Mouse (Mus musculus) kidney, postnatal 0 days (tissue): ENCODE results near the gene Ppp1r3d. TPM values are rescaled to one million over a fixed set of nuclear protein-coding genes. Genes with fewer than 3 reads are reported as not detected.

Source experiments
- ATAC-seq: fragments of 200-750 bp; cut with Nextera tagmentation; replicated peaks from 2 replicates; pipeline ENCODE4 v1.8.0; 2017; ENCODE audit warnings: low read depth, moderate number of reproducible peaks, moderate TSS enrichment, moderate library complexity; ENCODE audit not compliant: low FRiP score
- DNase-seq: peaks from one replicate; pipeline ENCODE4 v3.0.0-alpha.2; 2016; ENCODE audit warnings: low spot score
- H3K27ac ChIP-seq: fragments of 300-500 bp; sonication (generic); 2 replicates; pipeline ENCODE4 v1.5.1; 2014; ENCODE audit warnings: mild to moderate bottlenecking
- H3K27me3 ChIP-seq: fragments of 300-500 bp; sonication (generic); 2 replicates; pipeline ENCODE4 v1.6.1; 2014; ENCODE audit warnings: low read length, mixed read lengths; ENCODE audit not compliant: insufficient read depth
- H3K36me3 ChIP-seq: fragments of 300-500 bp; sonication (generic); 2 replicates; pipeline ENCODE4 v1.6.1; 2014; ENCODE audit warnings: low read length, mixed read lengths; ENCODE audit not compliant: insufficient read depth
- H3K4me1 ChIP-seq: fragments of 300-500 bp; sonication (generic); replicated peaks from 2 replicates; pipeline ENCODE4 v1.6.1; 2014; ENCODE audit warnings: antibody characterized with exemption, low read length, mixed read lengths; ENCODE audit not compliant: insufficient read depth
- H3K4me2 ChIP-seq: fragments of 300-500 bp; sonication (generic); 2 replicates; pipeline ENCODE4 v1.6.1; 2014; ENCODE audit warnings: mild to moderate bottlenecking, low read length, moderate library complexity, mixed read lengths
- H3K4me3 ChIP-seq: fragments of 300-500 bp; sonication (generic); replicated peaks from 2 replicates; pipeline ENCODE4 v1.5.1; 2014; ENCODE audit warnings: low read depth, low read length
- H3K9ac ChIP-seq: fragments of 300-500 bp; sonication (generic); 2 replicates; pipeline ENCODE4 v1.6.1; 2014; ENCODE audit warnings: low read depth, low read length
- H3K9me3 ChIP-seq: fragments of 300-500 bp; sonication (generic); replicated peaks from 2 replicates; pipeline ENCODE4 v1.6.1; 2016; ENCODE audit warnings: low read length, inconsistent platforms, mixed read lengths
- CTCF ChIP-seq: IDR thresholded peaks from 2 replicates; pipeline ENCODE4 v1.5.1; 2016; ENCODE audit warnings: antibody characterized with exemption, low read depth, mild to moderate bottlenecking, moderate library complexity
- WGBS: fragments of 180-500 bp; shearing (Covaris S2); extraction: QIAGEN DNeasy Blood & Tissue Kit; methylation state at CpG from one replicate; pipeline ENCODE4 v1.1.7; 2014; 5-methylcytosine and 5-hydroxymethylcytosine counted together
- polyA plus RNA-seq: library from polyadenylated mRNA; unstranded; fragments of >200 nt; fragmentation: Nextera tagmentation; extraction: Ambion mirVana; gene quantifications from 2 replicates; pipeline ENCODE4 v1.2.1, GENCODE M21; 2015

Ppp1r3d gene
- polyA plus RNA-seq: 2.2 and 2.3 TPM in 2 replicates

GRCm38 (mm10) chr2:178414261-178415149, at the start of gene Ppp1r3d, which contains the start of gene Fam217b:
TSS of gene Ppp1r3d (minus strand) at chr2:178414472.
TSS of gene Fam217b (plus strand) at chr2:178414524.
- peaks cover 11% of the 10 kb centered on the region for H3K4me1 ChIP-seq
- H3K36me3 ChIP-seq: no peaks in the 10 kb centered on the region
- H3K27me3 ChIP-seq: peaks cover 15% of the 10 kb centered on the region
- under 1% methylated on average over 73 of the region's 74 CpGs for WGBS
- H3K9me3 ChIP-seq: no peaks in the 10 kb centered on the region
- peak within 1 kb of the TSS; percentile 95 for H3K4me2 ChIP-seq
- TF ChIP-seq CTCF: peak; percentile 32; the same call in 1 of the 2 replicates
- ATAC-seq: peak; percentile 75
- no peak within 1 kb of the TSS for H3K27ac ChIP-seq
- H3K4me3 ChIP-seq: peak within 1 kb of the TSS; percentile 66
- DNase-seq: peak; percentile 67
- peak within 1 kb of the TSS; percentile 51 for H3K9ac ChIP-seq

- 53% methylated on average over 5 of the region's 5 CpGs for WGBS
- H3K27me3 ChIP-seq: no peaks in the 10 kb centered on the region
- peaks cover 8% of the 10 kb centered on the region; the same call in 1 of the 2 replicates for H3K4me1 ChIP-seq
- DNase-seq (peak; percentile 41), ATAC-seq (no peak)
- no peaks in the 10 kb centered on the region for H3K36me3 ChIP-seq
- no peak overlapping the region for H3K27ac ChIP-seq
- H3K9me3 ChIP-seq: no peaks in the 10 kb centered on the region
- no peak for TF ChIP-seq CTCF
- no peak overlapping the region for H3K9ac ChIP-seq
- H3K4me2 ChIP-seq: no peak overlapping the region
- H3K4me3 ChIP-seq: no peak overlapping the region
These were observed 46.1 kb upstream of the Ppp1r3d start for GRCm38 (mm10) chr2:178460353-178460752.

- Histone ChIP-seq H3K4me1 (peaks cover 8% of the 10 kb centered on the region; the same call in 1 of the 2 replicates), H3K27ac (no peak overlapping the region), H3K9me3 (no peaks in the 10 kb centered on the region), H3K9ac (no peak overlapping the region), H3K4me3 (no peak overlapping the region), H3K27me3 (no peaks in the 10 kb centered on the region), H3K4me2 (no peak overlapping the region), H3K36me3 (no peaks in the 10 kb centered on the region)
- WGBS: 92% methylated on average over 6 of the region's 6 CpGs
- ATAC-seq (no peak), DNase-seq (no peak)
- TF ChIP-seq CTCF: no peak
These were observed 43.1 kb upstream of the Ppp1r3d start for GRCm38 (mm10) chr2:178457414-178457813.

GRCm38 (mm10) chr2:178454664-178455516, 40.6 kb upstream of the Ppp1r3d start:
- WGBS: 2% methylated on average over 17 of the region's 17 CpGs
- DNase-seq (peak; percentile 94), ATAC-seq (peak; percentile 72)
- Histone ChIP-seq H3K27ac (peak overlapping the region; percentile 20; the same call in 1 of the 2 replicates), H3K9ac (no peak overlapping the region), H3K36me3 (no peaks in the 10 kb centered on the region), H3K27me3 (no peaks in the 10 kb centered on the region), H3K4me2 (peak overlapping the region; percentile 27; the same call in 1 of the 2 replicates), H3K4me3 (no peak overlapping the region), H3K4me1 (no peaks in the 10 kb centered on the region; the same call in 1 of the 2 replicates), H3K9me3 (no peaks in the 10 kb centered on the region)
- TF ChIP-seq CTCF: no peak

- Histone ChIP-seq H3K9ac (no peak overlapping the region), H3K4me2 (no peak overlapping the region), H3K27ac (no peak overlapping the region), H3K4me3 (no peak overlapping the region), H3K4me1 (no peaks in the 10 kb centered on the region; the same call in 1 of the 2 replicates), H3K36me3 (no peaks in the 10 kb centered on the region), H3K27me3 (no peaks in the 10 kb centered on the region), H3K9me3 (no peaks in the 10 kb centered on the region)
- DNase-seq: no peak
- WGBS: 72% methylated on average over 10 of the region's 10 CpGs
- no peak for TF ChIP-seq CTCF
- no peak for ATAC-seq
These were observed 36.7 kb upstream of the Ppp1r3d start for GRCm38 (mm10) chr2:178450961-178451360.

- WGBS: 30% methylated on average over 2 of the region's 2 CpGs
- Histone ChIP-seq H3K4me1 (no peaks in the 10 kb centered on the region; the same call in 1 of the 2 replicates), H3K36me3 (no peaks in the 10 kb centered on the region), H3K27ac (no peak overlapping the region), H3K9ac (no peak overlapping the region), H3K27me3 (no peaks in the 10 kb centered on the region), H3K9me3 (no peaks in the 10 kb centered on the region), H3K4me3 (no peak overlapping the region), H3K4me2 (no peak overlapping the region)
- DNase-seq: no peak
- no peak for TF ChIP-seq CTCF
- no peak for ATAC-seq
These were observed 36.0 kb upstream of the Ppp1r3d start for GRCm38 (mm10) chr2:178450236-178450635.
